Mouse (Mus musculus): ENCODE results near the gene Lamb2. TPM values are rescaled to one million over a fixed set of nuclear protein-coding genes. Genes with fewer than 3 reads are reported as not detected.

The Lamb2 gene
- polyA plus RNA-seq (2015; fragmentation: Nextera tagmentation; extraction: Ambion mirVana), result 44.4 and 47.7 TPM in 2 replicates

DNA sequence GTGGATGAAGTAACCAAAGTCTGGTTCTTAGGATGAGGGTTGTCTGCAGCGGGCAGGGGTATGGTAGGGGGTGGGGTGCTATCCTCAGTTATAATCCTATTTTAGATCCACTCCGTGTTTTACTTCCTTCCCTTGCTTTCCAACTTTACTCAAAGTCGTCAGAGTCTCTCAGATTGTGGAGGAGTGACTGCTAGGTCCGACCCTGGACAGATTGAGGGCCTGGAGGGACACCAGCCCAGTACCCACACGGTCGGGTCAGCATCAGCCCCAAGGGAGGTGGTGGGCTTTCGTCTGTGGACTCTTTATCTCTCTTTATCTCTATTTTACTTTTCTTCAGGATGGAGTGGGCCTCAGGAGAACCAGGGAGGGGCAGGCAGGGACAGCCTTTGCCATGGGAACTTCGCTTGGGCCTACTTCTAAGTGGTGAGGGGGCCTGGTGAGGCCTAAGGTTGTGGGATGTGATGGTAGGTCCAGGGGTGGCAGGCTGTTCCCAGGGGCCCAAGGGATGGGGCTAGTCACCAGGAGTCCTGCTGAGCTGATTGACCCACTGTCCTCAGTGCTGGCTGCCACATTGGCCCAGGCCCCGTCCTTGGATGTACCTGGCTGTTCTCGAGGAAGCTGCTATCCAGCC, at the start of gene Lamb2:
Gene Lamb2, plus strand, starts transcription at position 16 of the 631 bp plus-strand sequence.

DNA sequence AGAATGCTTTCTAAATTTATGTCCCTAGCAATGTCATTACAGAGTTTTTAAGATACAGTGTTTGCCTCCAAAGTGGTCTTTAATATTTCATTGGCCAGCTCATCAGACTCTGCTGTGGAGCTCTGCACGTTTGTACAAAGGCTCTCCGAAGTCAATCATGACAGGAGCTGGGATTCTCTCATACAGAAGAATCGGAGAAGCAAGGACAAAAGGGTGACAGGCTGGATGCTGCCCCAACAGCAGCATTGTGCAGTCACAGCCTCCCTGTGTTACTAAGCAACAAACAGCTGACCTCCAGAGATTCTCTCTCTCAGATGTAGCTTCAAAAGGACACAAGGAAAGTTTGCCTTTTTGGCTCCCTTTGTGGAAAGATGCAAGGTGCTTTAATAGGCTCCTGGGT, 43.4 kb upstream of the Lamb2 start, which contains the start of gene BC048562:
Gene BC048562, plus strand, starts transcription at position 301 of the 400 bp plus-strand sequence.

DNA sequence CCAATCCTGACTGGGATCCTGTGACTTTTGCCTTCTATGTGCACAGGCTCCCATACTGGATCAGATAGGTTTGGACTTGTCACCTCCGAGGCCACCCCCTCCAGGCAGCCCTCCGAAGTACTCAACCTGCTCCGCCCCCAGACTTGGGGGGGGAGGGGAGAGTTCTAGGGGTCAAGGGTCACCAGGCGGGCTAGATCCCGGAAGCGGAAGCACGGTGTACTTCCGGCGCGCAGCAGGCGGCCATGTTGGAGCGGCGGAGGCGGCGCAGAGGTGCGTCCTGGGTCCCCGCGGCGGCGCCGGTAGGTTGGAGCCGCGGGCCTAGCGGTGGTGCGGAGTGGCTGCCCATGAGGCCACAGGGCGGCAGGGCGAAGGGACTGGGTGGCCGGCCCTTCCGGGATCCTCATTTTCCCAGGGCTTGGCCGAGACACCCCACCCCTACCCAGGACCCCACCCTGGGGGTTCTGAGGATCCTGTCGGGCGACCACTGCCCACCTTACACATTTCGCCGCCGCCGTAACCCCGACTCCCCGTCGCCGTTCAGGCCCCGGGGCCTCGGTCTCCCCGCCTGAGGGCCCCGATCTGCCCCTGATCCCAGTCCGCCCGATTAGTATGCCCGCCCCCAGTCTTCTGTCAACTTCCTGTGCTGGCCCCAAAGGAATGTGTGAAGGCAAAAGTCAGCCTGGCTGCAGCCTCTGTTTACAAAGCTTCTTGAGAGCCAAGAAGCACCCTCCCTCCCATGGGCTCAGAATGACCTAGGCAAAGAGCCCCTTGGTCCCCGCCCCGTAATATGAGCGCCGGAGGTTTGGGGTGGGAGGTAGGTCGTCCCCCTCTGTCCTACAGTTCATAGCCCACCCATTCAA, 19.0 kb upstream of the Lamb2 start, which contains the start of gene Ccdc71:
Gene Ccdc71, plus strand, starts transcription at position 209 of the 860 bp plus-strand sequence.

DNA sequence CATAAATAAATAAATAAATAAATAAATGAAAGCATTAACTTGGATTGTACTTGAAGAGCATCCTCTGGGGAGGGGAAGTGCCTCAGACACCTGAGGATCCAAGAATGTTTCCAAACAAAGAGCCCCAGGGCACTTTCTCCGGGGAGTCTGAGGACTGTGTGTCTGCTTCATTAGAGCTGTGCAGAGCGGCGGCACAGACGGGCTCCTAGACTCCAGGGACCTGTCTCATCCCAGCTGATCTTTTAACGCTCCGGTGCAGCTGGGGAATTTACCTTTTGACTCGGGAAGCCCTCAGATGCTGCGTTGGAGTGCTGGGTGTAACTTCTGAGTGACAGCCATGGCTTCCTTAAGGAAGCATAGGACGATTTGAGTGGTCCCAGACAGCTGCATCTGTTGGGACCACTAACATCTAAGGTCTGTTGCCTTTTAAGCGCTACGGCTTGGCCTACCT, 18.3 kb upstream of the Lamb2 start, which contains the start of gene Klhdc8b:
Gene Klhdc8b, minus strand, starts transcription at position 401 of the 451 bp plus-strand sequence.

GRCm38 (mm10) chr9:108490559-108491285, 11.2 kb downstream of the Lamb2 start, which contains the start of gene Usp19:
Gene Usp19, plus strand, starts transcription at chr9:108490602.

GRCm38 (mm10) chr9:108507619-108508434, 28.3 kb downstream of the Lamb2 start, which contains the start of gene Qars:
Gene Qars, plus strand, starts transcription at chr9:108507706.

GRCm38 (mm10) chr9:108516380-108517251, 37.1 kb downstream of the Lamb2 start, which contains the start of gene Qrich1:
Gene Qrich1, plus strand, starts transcription at chr9:108516806.

Other genes with a start within 250 kb of the Lamb2 start
- 81.3 and 103 TPM in 2 replicates for gene Dag1, start 215.8 kb upstream of the Lamb2 start, polyA plus RNA-seq (2015; fragmentation: Nextera tagmentation; extraction: Ambion mirVana)
- 37.6 and 38.5 TPM in 2 replicates for gene Nicn1, start 189.3 kb upstream of the Lamb2 start, polyA plus RNA-seq (2015; fragmentation: Nextera tagmentation; extraction: Ambion mirVana)
- 14.0 and 15.7 TPM in 2 replicates for gene Amt, start 182.9 kb upstream of the Lamb2 start, polyA plus RNA-seq (2015; fragmentation: Nextera tagmentation; extraction: Ambion mirVana)
- 420 and 517 TPM in 2 replicates for gene Rhoa, start 173.6 kb upstream of the Lamb2 start, polyA plus RNA-seq (2015; fragmentation: Nextera tagmentation; extraction: Ambion mirVana)
- 67.6 and 71.3 TPM in 2 replicates for gene Tcta, start 173.6 kb upstream of the Lamb2 start, polyA plus RNA-seq (2015; fragmentation: Nextera tagmentation; extraction: Ambion mirVana)
- 814 and 969 TPM in 2 replicates for gene Gpx1, start 140.8 kb upstream of the Lamb2 start, polyA plus RNA-seq (2015; fragmentation: Nextera tagmentation; extraction: Ambion mirVana)
- 58.2 and 60.8 TPM in 2 replicates for gene Usp4, start 131.9 kb upstream of the Lamb2 start, polyA plus RNA-seq (2015; fragmentation: Nextera tagmentation; extraction: Ambion mirVana)
- 0.11 and 0.19 TPM in 2 replicates for gene 1700102P08Rik, start 86.9 kb upstream of the Lamb2 start, polyA plus RNA-seq (2015; fragmentation: Nextera tagmentation; extraction: Ambion mirVana)
- gene Ccdc36, start 51.3 kb upstream of the Lamb2 start, polyA plus RNA-seq (2015; fragmentation: Nextera tagmentation; extraction: Ambion mirVana), result 0.29 and 0.34 TPM in 2 replicates
- not detected in 2 replicates for gene BC048562, start 43.3 kb upstream of the Lamb2 start, polyA plus RNA-seq (2015; fragmentation: Nextera tagmentation; extraction: Ambion mirVana)
- gene Ccdc71, start 19.2 kb upstream of the Lamb2 start, polyA plus RNA-seq (2015; fragmentation: Nextera tagmentation; extraction: Ambion mirVana), result 34.8 and 36.1 TPM in 2 replicates
- 33.7 and 35.9 TPM in 2 replicates for gene Klhdc8b, start 18.2 kb upstream of the Lamb2 start, polyA plus RNA-seq (2015; fragmentation: Nextera tagmentation; extraction: Ambion mirVana)
- 32.0 and 32.9 TPM in 2 replicates for gene Usp19, start 10.9 kb downstream of the Lamb2 start, polyA plus RNA-seq (2015; fragmentation: Nextera tagmentation; extraction: Ambion mirVana)
- 67.1 and 72.1 TPM in 2 replicates for gene Qars, start 28.0 kb downstream of the Lamb2 start, polyA plus RNA-seq (2015; fragmentation: Nextera tagmentation; extraction: Ambion mirVana)
- 61.3 and 67.2 TPM in 2 replicates for gene Qrich1, start 37.1 kb downstream of the Lamb2 start, polyA plus RNA-seq (2015; fragmentation: Nextera tagmentation; extraction: Ambion mirVana)
- gene Impdh2, start 80.5 kb downstream of the Lamb2 start, polyA plus RNA-seq (2015; fragmentation: Nextera tagmentation; extraction: Ambion mirVana), result 69.2 and 70.6 TPM in 2 replicates
- 36.5 and 41.8 TPM in 2 replicates for gene Ndufaf3, start 87.7 kb downstream of the Lamb2 start, polyA plus RNA-seq (2015; fragmentation: Nextera tagmentation; extraction: Ambion mirVana)
- 38.5 and 41.8 TPM in 2 replicates for gene Dalrd3, start 90.2 kb downstream of the Lamb2 start, polyA plus RNA-seq (2015; fragmentation: Nextera tagmentation; extraction: Ambion mirVana)
- gene Wdr6, start 99.0 kb downstream of the Lamb2 start, polyA plus RNA-seq (2015; fragmentation: Nextera tagmentation; extraction: Ambion mirVana), result 29.2 and 32.3 TPM in 2 replicates
- gene P4htm, start 117.9 kb downstream of the Lamb2 start, polyA plus RNA-seq (2015; fragmentation: Nextera tagmentation; extraction: Ambion mirVana), result 7.3 and 9.2 TPM in 2 replicates
- gene Arih2, start 169.7 kb downstream of the Lamb2 start, polyA plus RNA-seq (2015; fragmentation: Nextera tagmentation; extraction: Ambion mirVana), result 29.9 and 32.6 TPM in 2 replicates
- 41.8 and 42.2 TPM in 2 replicates for gene Slc25a20, start 182.4 kb downstream of the Lamb2 start, polyA plus RNA-seq (2015; fragmentation: Nextera tagmentation; extraction: Ambion mirVana)
- gene Prkar2a, start 209.6 kb downstream of the Lamb2 start, polyA plus RNA-seq (2015; fragmentation: Nextera tagmentation; extraction: Ambion mirVana), result 21.9 and 24.5 TPM in 2 replicates

Measured in urinary bladder, postnatal 0 days (tissue).